Mouse (Mus musculus): ENCODE data around the gene 4933428G20Rik.

The 4933428G20Rik gene

GRCm38 (mm10) chr11:97502846-97503245, 2.7 kb upstream of the 4933428G20Rik start:
- DNase-seq (ENCODE audit: low spot score) = no peak

- DNase-seq (ENCODE audit: low spot score) = peak; percentile 20
Observed at GRCm38 (mm10) chr11:97502383-97502782, 2.2 kb upstream of the 4933428G20Rik start.

GRCm38 (mm10) chr11:97500720-97501448, 744 bp upstream of the 4933428G20Rik start:
- DNase-seq (ENCODE audit: low spot score) = no peak

- DNase-seq (ENCODE audit: low spot score) = no peak
Observed at GRCm38 (mm10) chr11:97497543-97497942, 2.6 kb downstream of the 4933428G20Rik start.

GRCm38 (mm10) chr11:97492836-97493235, 7.3 kb downstream of the 4933428G20Rik start:
- DNase-seq (ENCODE audit: low spot score) = no peak

- no peak for DNase-seq (ENCODE audit: low spot score)
Observed at GRCm38 (mm10) chr11:97491640-97492039, 8.5 kb downstream of the 4933428G20Rik start.

- peak; percentile 69 for DNase-seq (ENCODE audit: low spot score)
Observed at GRCm38 (mm10) chr11:97489589-97490324, 10.4 kb downstream of the 4933428G20Rik start.

GRCm38 (mm10) chr11:97487656-97488055, 12.5 kb downstream of the 4933428G20Rik start:
- no peak for DNase-seq (ENCODE audit: low spot score)

GRCm38 (mm10) chr11:97485661-97486060, 14.5 kb downstream of the 4933428G20Rik start:
- no peak for DNase-seq (ENCODE audit: low spot score)

GRCm38 (mm10) chr11:97479824-97480223, 20.3 kb downstream of the 4933428G20Rik start:
- no peak for DNase-seq (ENCODE audit: low spot score)

- DNase-seq (ENCODE audit: low spot score) = no peak
Observed at GRCm38 (mm10) chr11:97479085-97479484, 21.1 kb downstream of the 4933428G20Rik start.

- DNase-seq (ENCODE audit: low spot score) = no peak
Observed at GRCm38 (mm10) chr11:97478345-97478744, 21.8 kb downstream of the 4933428G20Rik start.

GRCm38 (mm10) chr11:97477431-97477830, 22.7 kb downstream of the 4933428G20Rik start:
- DNase-seq (ENCODE audit: low spot score) = peak; percentile 73

- peak; percentile 63 for DNase-seq (ENCODE audit: low spot score)
Observed at GRCm38 (mm10) chr11:97476334-97477095, 23.6 kb downstream of the 4933428G20Rik start.

GRCm38 (mm10) chr11:97471276-97471675, 28.9 kb downstream of the 4933428G20Rik start:
- no peak for DNase-seq (ENCODE audit: low spot score)

GRCm38 (mm10) chr11:97469828-97470227, 30.3 kb downstream of the 4933428G20Rik start:
- no peak for DNase-seq (ENCODE audit: low spot score)

GRCm38 (mm10) chr11:97468639-97469287, 31.4 kb downstream of the 4933428G20Rik start:
- peak; percentile 91 for DNase-seq (ENCODE audit: low spot score)

- no peak for DNase-seq (ENCODE audit: low spot score)
Observed at GRCm38 (mm10) chr11:97466444-97467160, 33.5 kb downstream of the 4933428G20Rik start.

- no peak for DNase-seq (ENCODE audit: low spot score)
Observed at GRCm38 (mm10) chr11:97465957-97466356, 34.2 kb downstream of the 4933428G20Rik start.

- DNase-seq (ENCODE audit: low spot score) = no peak
Observed at GRCm38 (mm10) chr11:97463991-97464390, 36.1 kb downstream of the 4933428G20Rik start.

- DNase-seq (ENCODE audit: low spot score) = no peak
Observed at GRCm38 (mm10) chr11:97463166-97463565, 37.0 kb downstream of the 4933428G20Rik start.

All from urinary bladder, postnatal 14 days (tissue).